Mouse (Mus musculus) lung, postnatal 14 days (tissue): Measurements from ENCODE around the gene Ccdc13.

Source experiments
- DNase-seq: peaks from one replicate; pipeline ENCODE4 v3.0.0; 2021

Ccdc13 gene

GRCm38 (mm10) chr9:121846526-121847118, 7.4 kb upstream of the Ccdc13 start:
- peak; percentile 32 for DNase-seq

- no peak for DNase-seq
These were observed 3.7 kb upstream of the Ccdc13 start for GRCm38 (mm10) chr9:121842914-121843313.

GRCm38 (mm10) chr9:121839622-121839965, 333 bp upstream of the Ccdc13 start:
- no peak for DNase-seq

- DNase-seq = no peak
These were observed 1.3 kb downstream of the Ccdc13 start for GRCm38 (mm10) chr9:121838008-121838407.

- no peak for DNase-seq
These were observed 5.4 kb downstream of the Ccdc13 start for GRCm38 (mm10) chr9:121833825-121834224.

GRCm38 (mm10) chr9:121830956-121831293, 8.3 kb downstream of the Ccdc13 start:
- peak; percentile 90 for DNase-seq

GRCm38 (mm10) chr9:121830243-121830955, 8.9 kb downstream of the Ccdc13 start:
- DNase-seq = peak; percentile 59

GRCm38 (mm10) chr9:121829270-121829992, 9.8 kb downstream of the Ccdc13 start:
- no peak for DNase-seq

- no peak for DNase-seq
These were observed 10.9 kb downstream of the Ccdc13 start for GRCm38 (mm10) chr9:121828314-121828713.

- no peak for DNase-seq
These were observed 12.9 kb downstream of the Ccdc13 start for GRCm38 (mm10) chr9:121826356-121826755.

- no peak for DNase-seq
These were observed 15.3 kb downstream of the Ccdc13 start for GRCm38 (mm10) chr9:121823991-121824390.

GRCm38 (mm10) chr9:121823051-121823450, 16.2 kb downstream of the Ccdc13 start:
- no peak for DNase-seq

GRCm38 (mm10) chr9:121822585-121822991, 16.7 kb downstream of the Ccdc13 start:
- peak; percentile 31 for DNase-seq

GRCm38 (mm10) chr9:121820765-121821164, 18.5 kb downstream of the Ccdc13 start:
- no peak for DNase-seq

GRCm38 (mm10) chr9:121819771-121820471, 19.3 kb downstream of the Ccdc13 start:
- no peak for DNase-seq

- DNase-seq = peak; percentile 40
These were observed 20.0 kb downstream of the Ccdc13 start for GRCm38 (mm10) chr9:121819073-121819770.

GRCm38 (mm10) chr9:121815183-121815582, 24.1 kb downstream of the Ccdc13 start:
- DNase-seq = no peak

GRCm38 (mm10) chr9:121810081-121810821, 29.0 kb downstream of the Ccdc13 start:
- peak; percentile 40 for DNase-seq

- no peak for DNase-seq
These were observed 30.8 kb downstream of the Ccdc13 start for GRCm38 (mm10) chr9:121808511-121808910.

GRCm38 (mm10) chr9:121807947-121808346, 31.3 kb downstream of the Ccdc13 start:
- DNase-seq = no peak

- DNase-seq = no peak
These were observed 31.7 kb downstream of the Ccdc13 start for GRCm38 (mm10) chr9:121807546-121807945.

GRCm38 (mm10) chr9:121802747-121803146, 36.5 kb downstream of the Ccdc13 start:
- no peak for DNase-seq
